ENCODE assay signal across 8 mouse cellular contexts in the genomic region with DNA sequence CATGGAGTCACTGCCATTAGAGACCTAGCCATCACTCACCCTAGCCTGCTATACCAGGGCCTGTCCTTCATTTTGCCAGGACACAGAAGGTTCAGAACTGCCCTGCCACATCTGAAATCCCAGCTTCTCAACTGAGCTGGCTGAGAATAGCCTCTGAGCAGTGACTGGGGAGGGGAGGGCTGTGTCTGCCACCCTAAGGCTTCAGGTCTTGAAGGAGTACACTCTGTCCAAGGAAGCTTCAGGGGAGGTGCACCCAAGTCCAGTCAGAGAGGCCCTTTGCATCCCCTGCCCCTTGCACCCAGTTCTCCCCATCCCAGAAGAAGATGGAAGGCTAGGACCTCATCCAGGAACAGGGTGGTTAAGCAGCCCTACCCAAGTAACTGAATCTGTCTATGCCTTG. TPM values are rescaled to one million over a fixed set of nuclear protein-coding genes. Genes with fewer than 3 reads are reported as not detected.
DNase-seq lines count a peak whose midpoint lies in the region; ATAC-seq and TF ChIP-seq lines count a peak whose summit lies in the region.

No protein-coding gene starts in this region.

- H3K9me3 ChIP-seq in megakaryocyte, embryonic 14.5 days: no peaks in the 10 kb centered on the region
- no peaks in the 10 kb centered on the region for H3K9me3 ChIP-seq in hindbrain, postnatal 0 days (ENCODE audit: low read length)

- H3ac ChIP-seq in myocyte (ENCODE audit: control insufficient read depth, insufficient read length): no peak overlapping the region

- H3K79me2 ChIP-seq in myocyte (ENCODE audit: control insufficient read depth, insufficient read depth): no peaks in the 10 kb centered on the region

- TF ChIP-seq CTCF in hindbrain, postnatal 0 days (IDR thresholded peaks at IDR 0.05; ENCODE audit: low read depth): no peak

- peaks cover 54% of the 10 kb centered on the region for H3K36me3 ChIP-seq in megakaryocyte, embryonic 14.5 days (replicated peaks; ENCODE audit: low read length)
- no peaks in the 10 kb centered on the region; the same call in 1 of the 2 replicates for H3K36me3 ChIP-seq in hindbrain, postnatal 0 days (ENCODE audit: insufficient read depth, low read length)
- H3K36me3 ChIP-seq in myocyte (ENCODE audit: control insufficient read depth, insufficient read depth): no peaks in the 10 kb centered on the region

- no peaks in the 10 kb centered on the region for H3K27me3 ChIP-seq in megakaryocyte, embryonic 14.5 days (replicated peaks)
- H3K27me3 ChIP-seq in hindbrain, postnatal 0 days (ENCODE audit: insufficient read depth, low read length): no peaks in the 10 kb centered on the region
- no peaks in the 10 kb centered on the region for H3K27me3 ChIP-seq in myocyte (ENCODE audit: control insufficient read depth, insufficient read depth, insufficient read length)

- H3K4me3 ChIP-seq in megakaryocyte, embryonic 14.5 days (replicated peaks): peak overlapping the region; percentile 100
- H3K4me3 ChIP-seq in hindbrain, postnatal 0 days (ENCODE audit: low read length): peak overlapping the region; percentile 82
- peak overlapping the region; percentile 52 for H3K4me3 ChIP-seq in myocyte

- H3K9ac ChIP-seq in hindbrain, postnatal 0 days (replicated peaks; ENCODE audit: low read length): peak overlapping the region; percentile 79

- DNase-seq in adrenal gland, postnatal 25 days: peak; percentile 0
- no peak for DNase-seq in adrenal gland, postnatal 4 days (ENCODE audit: low spot score in 2 of 2)
- no peak for DNase-seq in hindbrain, postnatal 0 days (ENCODE audit: low spot score)
- DNase-seq in layer of hippocampus, adult 9-11 months: no peak
- no peak for DNase-seq in right cerebral cortex, adult 18-20 months

- peaks cover 75% of the 10 kb centered on the region for H3K4me1 ChIP-seq in megakaryocyte, embryonic 14.5 days
- H3K4me1 ChIP-seq in hindbrain, postnatal 0 days (ENCODE audit: insufficient read depth, low read length): peaks cover 39% of the 10 kb centered on the region

- TF ChIP-seq POLR2A in myocyte (IDR thresholded peaks at IDR 0.05; ENCODE audit: insufficient read length, low read depth): no peak

- peak overlapping the region; percentile 87 for H3K4me2 ChIP-seq in hindbrain, postnatal 0 days (ENCODE audit: low read depth, low read length)
- peak overlapping the region; percentile 96 for H3K4me2 ChIP-seq in myocyte (ENCODE audit: low read depth)

- no peak overlapping the region for H3K27ac ChIP-seq in hindbrain, postnatal 0 days

- no peak for ATAC-seq in megakaryocyte, adult 5-6 weeks (ENCODE audit: poor library complexity, severe bottlenecking)
- ATAC-seq in hindbrain, postnatal 0 days: no peak

TF ChIP-seq in myocyte, 11 proteins besides CTCF, POLR2A, EP300 and RAD21:
- TF ChIP-seq SRF (IDR thresholded peaks at IDR 0.05; ENCODE audit: control insufficient read depth, insufficient read length, low read depth) (no peak), MYOD1 (IDR thresholded peaks at IDR 0.05; ENCODE audit: control insufficient read depth in 1 of 3, insufficient read length in 2 of 3, low read depth in 2 of 3) (no peak), E2F4 (IDR thresholded peaks at IDR 0.05; ENCODE audit: insufficient read depth) (no peak), REST (IDR thresholded peaks at IDR 0.05; ENCODE audit: insufficient read depth, insufficient read length) (no peak), POLR2AphosphoS2 (IDR thresholded peaks at IDR 0.05; ENCODE audit: insufficient read length, low read depth) (no peak), MYOG (IDR thresholded peaks at IDR 0.05; ENCODE audit: control insufficient read depth in 1 of 3, insufficient read depth in 1 of 3, insufficient read length in 2 of 3, low read depth in 2 of 3) (no peak), TCF3 (IDR thresholded peaks at IDR 0.05; ENCODE audit: insufficient read length, low read depth) (no peak), CEBPB (IDR thresholded peaks at IDR 0.05; ENCODE audit: insufficient read depth, poor library complexity, severe bottlenecking) (no peak), USF1 (IDR thresholded peaks at IDR 0.05; ENCODE audit: low read depth) (no peak), MAX (IDR thresholded peaks at IDR 0.05; ENCODE audit: low read depth) (no peak), TCF12 (IDR thresholded peaks at IDR 0.05; ENCODE audit: insufficient read depth, poor library complexity, severe bottlenecking) (no peak)

RNA-seq across cellular contexts. Expression of gene Mxd4, which starts 1.7 kb away (rescaled TPM):
- total RNA-seq in adrenal gland, postnatal 25 days (2021): 144 and 161 TPM in 2 replicates
- total RNA-seq in adrenal gland, postnatal 4 days (2021): 100 to 1,000 TPM; 145 to 158 TPM
- polyA plus RNA-seq in megakaryocyte, embryonic 14.5 days (2012; ENCODE audit: insufficient read depth, low replicate concordance): 12.3 and 31.0 TPM in 2 replicates
- total RNA-seq in megakaryocyte, adult 5-6 weeks (2015): 16.2 and 17.6 TPM in 2 replicates
- total RNA-seq in megakaryocyte, adult 5-6 weeks (2017): 19.8 and 21.6 TPM in 2 replicates
- 73.3 and 99.1 TPM in 2 replicates for total RNA-seq in hindbrain, postnatal 0 days (2014; rRNA removed)
- 22.0 and 23.5 TPM in 2 replicates for polyA plus RNA-seq in hindbrain, postnatal 0 days (2015; fragmentation: Nextera tagmentation; extraction: Ambion mirVana)
- 26.4 TPM for polyA plus RNA-seq in myocyte (2012; fragmentation: generic; extraction: Trizol)

RNA-seq across cellular contexts. Expression of gene Haus3, which starts 16.5 kb away (rescaled TPM):
- total RNA-seq in adrenal gland, postnatal 25 days (2021): 10.1 and 12.5 TPM in 2 replicates
- 10 to 100 TPM; 12.3 to 14.0 TPM for total RNA-seq in adrenal gland, postnatal 4 days (2021)
- 1.6 TPM in 1 of 2 replicates, not detected in the other for polyA plus RNA-seq in megakaryocyte, embryonic 14.5 days (2012; ENCODE audit: insufficient read depth, low replicate concordance)
- total RNA-seq in megakaryocyte, adult 5-6 weeks (2015): 33.6 and 41.4 TPM in 2 replicates
- 44.8 and 53.7 TPM in 2 replicates for total RNA-seq in megakaryocyte, adult 5-6 weeks (2017)
- 4.1 and 4.2 TPM in 2 replicates for total RNA-seq in hindbrain, postnatal 0 days (2014; rRNA removed)
- 12.7 TPM in 2 replicates for polyA plus RNA-seq in hindbrain, postnatal 0 days (2015; fragmentation: Nextera tagmentation; extraction: Ambion mirVana)
- 3.0 TPM for polyA plus RNA-seq in myocyte (2012; fragmentation: generic; extraction: Trizol)

RNA-seq across cellular contexts. Expression of gene Poln, which starts 16.5 kb away (rescaled TPM):
- 9.4 and 13.0 TPM in 2 replicates for total RNA-seq in adrenal gland, postnatal 25 days (2021)
- total RNA-seq in adrenal gland, postnatal 4 days (2021): 1 to 10 TPM; 1.4 to 3.4 TPM
- polyA plus RNA-seq in megakaryocyte, embryonic 14.5 days (2012; ENCODE audit: insufficient read depth, low replicate concordance): 0.21 TPM in 1 of 2 replicates, not detected in the other
- total RNA-seq in megakaryocyte, adult 5-6 weeks (2015): 1.7 and 3.9 TPM in 2 replicates
- total RNA-seq in megakaryocyte, adult 5-6 weeks (2017): 1.2 and 2.7 TPM in 2 replicates
- total RNA-seq in hindbrain, postnatal 0 days (2014; rRNA removed): 0.16 TPM in 1 of 2 replicates, not detected in the other
- 0.68 and 0.69 TPM in 2 replicates for polyA plus RNA-seq in hindbrain, postnatal 0 days (2015; fragmentation: Nextera tagmentation; extraction: Ambion mirVana)
- polyA plus RNA-seq in myocyte (2012; fragmentation: generic; extraction: Trizol): 0.04 TPM
